ENCODE assay signal across 21 mouse cellular contexts in genomic region chr12:31299676-31300197, GRCm38 (mm10). TPM values are rescaled to one million over a fixed set of nuclear protein-coding genes. Genes with fewer than 3 reads are reported as not detected.
DNase-seq lines count a peak whose midpoint lies in the region; ATAC-seq lines count a peak whose summit lies in the region.
"Had no signal": no experiment of that assay in that cellular context is flagged by ENCODE, and none has a peak within 500 bp of the region (broad histone marks: within the 10 kb centered on the region; RNA-seq: fewer than 3 reads in every experiment).

No protein-coding gene starts in this region.

- peak overlapping the region; percentile 77 for H3K27ac ChIP-seq in heart, embryonic 10.5 days
- H3K27ac ChIP-seq: liver, embryonic 15.5 days; neural tube, embryonic 13.5 days had no signal

- H3K27me3 ChIP-seq in heart, embryonic 10.5 days (ENCODE audit: insufficient read depth, poor library complexity, severe bottlenecking): no peaks in the 10 kb centered on the region
- H3K27me3 ChIP-seq: liver, embryonic 15.5 days; neural tube, embryonic 13.5 days had no signal

- peak; percentile 87 to 93 for DNase-seq in adrenal gland, adult (ENCODE audit: inconsistent age in 2 of 2, low spot score in 1 of 2)
- DNase-seq in adrenal gland, postnatal 10 days: peak; percentile 78
- DNase-seq in heart, embryonic 10.5 days (ENCODE audit: low spot score): peak; percentile 86
- peak; percentile 59 to 65 for DNase-seq in heart, postnatal 14 days
- DNase-seq in left cerebral cortex, postnatal 4 days: no peak
- no peak for DNase-seq in testis, postnatal 10 days (ENCODE audit: low spot score)
- DNase-seq: cerebellum, adult 18-20 months; gastrocnemius, postnatal 36 days; kidney, adult 2 months; thymus, postnatal 14 days had no signal

- peaks cover 34% of the 10 kb centered on the region for H3K4me1 ChIP-seq in heart, embryonic 10.5 days
- H3K4me1 ChIP-seq: liver, embryonic 15.5 days had no signal

- no peak overlapping the region for H3K4me3 ChIP-seq in heart, embryonic 10.5 days
- H3K4me3 ChIP-seq: liver, embryonic 15.5 days; neural tube, embryonic 13.5 days had no signal

- ATAC-seq in CD4-positive, CD25-positive, alpha-beta regulatory T cell, adult 4 months: no peak
- ATAC-seq in cerebellum, adult (ENCODE audit: insufficient number of reproducible peaks, low FRiP score, low TSS enrichment): no peak
- ATAC-seq: hindbrain, embryonic 16.5 days had no signal

- peaks cover 91% of the 10 kb centered on the region for H3K36me3 ChIP-seq in heart, embryonic 10.5 days
- H3K36me3 ChIP-seq: liver, embryonic 15.5 days; neural tube, embryonic 13.5 days had no signal

- H3K9me3 ChIP-seq in heart, embryonic 10.5 days: no peaks in the 10 kb centered on the region
- H3K9me3 ChIP-seq: liver, embryonic 15.5 days; neural tube, embryonic 13.5 days had no signal

- intact Hi-C loops in heart, postnatal 14 days (cut with DNase I): loop anchor here (5.0 kb wide), 1 partner anchor 132 kb away; no protein-coding TSS in a partner anchor
- intact Hi-C loops in left cerebral cortex, postnatal 4 days (cut with DNase I): no loop called here

- 43% methylated on average over 14 of the region's 14 CpGs for WGBS in heart, embryonic 10.5 days

RNA-seq across cellular contexts. Expression of gene Lamb1, which starts 34.7 kb away (rescaled TPM):
- 100 to 1,000 TPM; 147 to 165 TPM for total RNA-seq in adrenal gland, postnatal 10 days (2021)
- polyA plus RNA-seq in heart, embryonic 10.5 days (2016; fragmentation: Nextera tagmentation; extraction: Ambion mirVana): 66.1 and 102 TPM in 2 replicates
- total RNA-seq in heart, postnatal 14 days (2021): 100 to 1,000 TPM; 158 to 162 TPM
- polyA plus RNA-seq in CD4-positive, CD25-positive, alpha-beta regulatory T cell, adult 4 months (2017; shearing (Covaris generic)): not detected
- 10 to 100 TPM; 50.9 to 55.7 TPM for total RNA-seq in left cerebral cortex, postnatal 4 days (2021)

RNA-seq across cellular contexts. Expression of gene Dld, which starts 51.5 kb away (rescaled TPM):
- total RNA-seq in adrenal gland, postnatal 10 days (2021): 100 to 1,000 TPM; 475 to 479 TPM
- polyA plus RNA-seq in heart, embryonic 10.5 days (2016; fragmentation: Nextera tagmentation; extraction: Ambion mirVana): 166 and 209 TPM in 2 replicates
- total RNA-seq in heart, postnatal 14 days (2021): 100 to 1,000 TPM; 382 to 401 TPM
- 100 to 1,000 TPM in 1 of 2 experiments, 10 to 100 TPM in 1; 92.4 to 102 TPM for polyA plus RNA-seq in CD4-positive, CD25-positive, alpha-beta regulatory T cell, adult 4 months (2017; shearing (Covaris generic))
- total RNA-seq in left cerebral cortex, postnatal 4 days (2021): 10 to 100 TPM; 86.5 to 94.7 TPM

RNA-seq across cellular contexts. Expression of gene Gm6993, which starts 59.2 kb away (rescaled TPM):
- total RNA-seq in adrenal gland, postnatal 10 days (2021): not detected
- polyA plus RNA-seq in heart, embryonic 10.5 days (2016; fragmentation: Nextera tagmentation; extraction: Ambion mirVana): not detected in 2 replicates
- not detected for total RNA-seq in heart, postnatal 14 days (2021)
- not detected for polyA plus RNA-seq in CD4-positive, CD25-positive, alpha-beta regulatory T cell, adult 4 months (2017; shearing (Covaris generic))
- total RNA-seq in left cerebral cortex, postnatal 4 days (2021): not detected
- total RNA-seq: gastrocnemius, postnatal 36 days; left cerebral cortex, adult 18-20 months; megakaryocyte, adult 5-6 weeks had no signal
- polyA plus RNA-seq: embryonic facial prominence, embryonic 14.5 days; forebrain, embryonic 11.5 days; frontal cortex, adult 2 months; hindbrain, embryonic 16.5 days; kidney, adult 2 months; limb, embryonic 11.5 days; liver, embryonic 15.5 days; neural tube, embryonic 13.5 days had no signal

Comparison
In these comparisons a context has a peak if more than half of its experiments do, and no peak if none do; other contexts are left out.
1. DNase-seq: peak in adrenal gland, adult (2 of 2), adrenal gland, postnatal 10 days (single experiment), heart, embryonic 10.5 days (single experiment) and heart, postnatal 14 days (2 of 2); none in left cerebral cortex, postnatal 4 days (single experiment) and testis, postnatal 10 days (single experiment).